Mouse (Mus musculus) myocyte (in vitro differentiated cells): Measurements from ENCODE around the gene Dnajc13.

Experiments used
- E2F4 ChIP-seq: IDR thresholded peaks from one replicate; pipeline ENCODE4 v1.6.1; 2011; ENCODE audit warnings: mild to moderate bottlenecking, control low read depth, moderate library complexity; ENCODE audit not compliant: insufficient read depth
- POLR2A ChIP-seq: IDR thresholded peaks from one replicate; pipeline ENCODE4 v1.6.1; 2011; ENCODE audit warnings: low read depth, mild to moderate bottlenecking, control low read depth, moderate library complexity; ENCODE audit not compliant: insufficient read length
- TCF12 ChIP-seq: IDR thresholded peaks from one replicate; pipeline ENCODE4 v1.6.1; 2011; ENCODE audit warnings: mild to moderate bottlenecking, control low read depth; ENCODE audit not compliant: poor library complexity, insufficient read depth, severe bottlenecking
- USF1 ChIP-seq: IDR thresholded peaks from one replicate; pipeline ENCODE4 v1.6.1; 2011; ENCODE audit warnings: low read depth, mild to moderate bottlenecking, control low read depth, moderate library complexity

DNA sequence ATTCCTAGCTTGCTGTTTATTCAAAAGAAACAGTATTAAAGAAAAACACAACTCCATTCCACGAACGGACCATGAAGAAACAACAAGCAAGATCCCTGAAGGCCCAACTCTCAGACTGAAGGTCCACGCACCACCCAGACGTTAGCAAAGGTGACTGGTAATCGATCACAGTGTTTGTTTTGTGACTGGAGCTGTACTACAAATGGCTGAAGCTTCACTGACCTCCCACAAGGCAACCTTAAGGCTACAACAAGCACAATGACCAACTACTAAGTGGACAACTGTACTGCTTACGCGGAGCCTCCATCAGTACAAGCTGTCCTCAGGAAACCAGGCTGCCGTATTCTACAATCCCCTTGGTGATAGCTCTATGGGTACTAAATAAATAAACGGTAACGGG is 92.7 kb downstream of the Dnajc13 start:
- TF ChIP-seq POLR2A, result no peak
- no peak for TF ChIP-seq TCF12
- no peak for TF ChIP-seq USF1
- TF ChIP-seq E2F4, result no peak
